32 mouse cellular contexts compared by ENCODE assay signal in the genomic region with DNA sequence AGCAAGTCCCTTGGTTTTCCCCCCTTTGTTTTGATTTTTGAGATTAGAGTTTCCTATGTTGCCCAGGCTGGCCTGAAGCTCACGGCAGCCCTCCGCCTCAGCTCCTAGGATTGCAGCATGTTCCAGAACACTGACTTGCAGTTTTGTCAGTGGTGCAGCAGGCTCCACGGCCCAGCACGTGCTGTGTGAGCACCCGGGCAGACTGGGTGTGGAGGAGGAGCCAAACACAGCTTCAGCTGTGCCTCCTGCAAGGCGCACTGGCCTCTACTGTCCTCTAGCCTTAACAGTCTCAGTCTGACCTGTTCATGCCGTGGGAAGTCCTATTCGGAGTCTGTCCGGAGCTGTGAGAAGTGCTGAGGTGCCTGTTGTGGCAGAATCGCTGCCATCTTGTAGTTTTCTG. TPM values are rescaled to one million over a fixed set of nuclear protein-coding genes. Genes with fewer than 3 reads are reported as not detected.
A peak's percentile ranks its signal among the peaks of the same experiment; 100 is the strongest.
DNase-seq lines count a peak whose midpoint lies in the region; ATAC-seq and TF ChIP-seq lines count a peak whose summit lies in the region.
"Had no signal": no experiment of that assay in that cellular context is flagged by ENCODE, and none has a peak within 500 bp of the region (broad histone marks: within the 10 kb centered on the region; RNA-seq: fewer than 3 reads in every experiment).

No protein-coding gene starts in this region.

- no peak for DNase-seq in embryonic facial prominence, embryonic 10.5 days (ENCODE audit: low spot score)
- peak; percentile 21 for DNase-seq in kidney, adult 18-20 months
- DNase-seq in layer of hippocampus, adult 9-11 months = no peak
- no peak for DNase-seq in lung, adult 2 months
- DNase-seq: adrenal gland, postnatal 10 days; cerebellum, postnatal 14 days; heart, adult 2 months; left cerebral cortex, postnatal 4 days; liver; lung, embryonic 14.5 days; lung, postnatal 14 days; midbrain, embryonic 14.5 days; retina, postnatal 1 day; right cerebral cortex, postnatal 25 days; thymus, adult 2 months; thymus, postnatal 36 days had no signal

- 0 out of 2 replicates have a peak overlapping the region, but pooled peaks have one; percentile 11 for H3K27ac ChIP-seq in embryonic facial prominence, embryonic 15.5 days (replicated peaks)
- no peak overlapping the region for H3K27ac ChIP-seq in embryonic facial prominence, embryonic 10.5 days (replicated peaks)
- H3K27ac ChIP-seq in kidney, embryonic 16.5 days (ENCODE audit: low read length) = peak overlapping the region; percentile 3; the same call in 1 of the 2 replicates
- no peak overlapping the region for H3K27ac ChIP-seq in hindbrain, embryonic 12.5 days
- H3K27ac ChIP-seq: embryonic facial prominence, embryonic 12.5 days; heart, adult 2 months; liver, embryonic 14.5 days had no signal

- TF ChIP-seq POLR2A in lung, adult 2 months (IDR thresholded peaks at IDR 0.05; ENCODE audit: borderline replicate concordance, extremely low read depth, low read depth, low read length) = no peak

- no peaks in the 10 kb centered on the region for H3K27me3 ChIP-seq in embryonic facial prominence, embryonic 15.5 days
- H3K27me3 ChIP-seq in embryonic facial prominence, embryonic 10.5 days (replicated peaks; ENCODE audit: low read depth, poor library complexity, severe bottlenecking) = no peaks in the 10 kb centered on the region
- H3K27me3 ChIP-seq in kidney, embryonic 16.5 days (ENCODE audit: insufficient read depth, low read length) = no peaks in the 10 kb centered on the region
- no peaks in the 10 kb centered on the region for H3K27me3 ChIP-seq in hindbrain, embryonic 12.5 days
- H3K27me3 ChIP-seq: embryonic facial prominence, embryonic 12.5 days; heart, embryonic 12.5 days; Patski; stomach, embryonic 15.5 days had no signal

- ATAC-seq in embryonic facial prominence, embryonic 15.5 days (ENCODE audit: insufficient number of reproducible peaks, low FRiP score, low TSS enrichment, low read depth) = no peak
- peak; percentile 61 for ATAC-seq in kidney, embryonic 16.5 days (ENCODE audit: low FRiP score, low TSS enrichment)
- no peak for ATAC-seq in hindbrain, embryonic 12.5 days (ENCODE audit: low FRiP score)
- ATAC-seq: forebrain, embryonic 16.5 days; hindbrain, embryonic 16.5 days; Patski had no signal

- no peak overlapping the region for H3K9ac ChIP-seq in embryonic facial prominence, embryonic 15.5 days
- H3K9ac ChIP-seq in kidney, embryonic 16.5 days (replicated peaks; ENCODE audit: low read length) = no peak overlapping the region
- H3K9ac ChIP-seq in hindbrain, embryonic 12.5 days = no peak overlapping the region
- H3K9ac ChIP-seq: embryonic facial prominence, embryonic 12.5 days; heart, embryonic 12.5 days; liver, embryonic 14.5 days; lung, embryonic 14.5 days; stomach, embryonic 15.5 days had no signal

- no peak for TF ChIP-seq CTCF in lung, adult 2 months (IDR thresholded peaks at IDR 0.05; ENCODE audit: insufficient read depth, low read length)

- no peak overlapping the region for H3K4me2 ChIP-seq in embryonic facial prominence, embryonic 15.5 days (replicated peaks)
- no peak overlapping the region for H3K4me2 ChIP-seq in kidney, embryonic 16.5 days (replicated peaks; ENCODE audit: low read depth, low read length)
- H3K4me2 ChIP-seq in hindbrain, embryonic 12.5 days (replicated peaks) = no peak overlapping the region
- H3K4me2 ChIP-seq: embryonic facial prominence, embryonic 12.5 days; heart, embryonic 12.5 days; lung, embryonic 14.5 days; stomach, embryonic 15.5 days had no signal

- H3K9me3 ChIP-seq in embryonic facial prominence, embryonic 15.5 days (replicated peaks) = no peaks in the 10 kb centered on the region
- H3K9me3 ChIP-seq in embryonic facial prominence, embryonic 10.5 days = no peaks in the 10 kb centered on the region
- no peaks in the 10 kb centered on the region for H3K9me3 ChIP-seq in kidney, embryonic 16.5 days (ENCODE audit: low read length)
- no peaks in the 10 kb centered on the region for H3K9me3 ChIP-seq in hindbrain, embryonic 12.5 days (replicated peaks)
- H3K9me3 ChIP-seq: embryonic facial prominence, embryonic 12.5 days; heart, embryonic 12.5 days; stomach, embryonic 15.5 days had no signal

- 80% methylated on average over 10 of the region's 10 CpGs for WGBS in embryonic facial prominence, embryonic 15.5 days
- 88% methylated on average over 10 of the region's 10 CpGs for WGBS in embryonic facial prominence, embryonic 10.5 days
- 59% methylated on average over 10 of the region's 10 CpGs for WGBS in kidney, embryonic 16.5 days
- 91% methylated on average over 10 of the region's 10 CpGs for WGBS in hindbrain, embryonic 12.5 days
- 82% methylated on average over 10 of the region's 10 CpGs for WGBS in lung, adult 2 months

- no peak overlapping the region for H3K4me3 ChIP-seq in embryonic facial prominence, embryonic 15.5 days (replicated peaks)
- no peak overlapping the region for H3K4me3 ChIP-seq in embryonic facial prominence, embryonic 10.5 days
- H3K4me3 ChIP-seq in kidney, embryonic 16.5 days (ENCODE audit: low read length) = no peak overlapping the region
- H3K4me3 ChIP-seq in hindbrain, embryonic 12.5 days = no peak overlapping the region
- H3K4me3 ChIP-seq in lung, adult 2 months (replicated peaks; ENCODE audit: extremely low read depth, low read depth, low read length) = no peak overlapping the region
- H3K4me3 ChIP-seq: embryonic facial prominence, embryonic 12.5 days; heart, adult 2 months; heart, embryonic 12.5 days; layer of hippocampus, adult 2 months; stomach, embryonic 15.5 days had no signal

- peaks cover 13% of the 10 kb centered on the region for H3K4me1 ChIP-seq in embryonic facial prominence, embryonic 15.5 days
- H3K4me1 ChIP-seq in embryonic facial prominence, embryonic 10.5 days = peaks cover 15% of the 10 kb centered on the region
- peaks cover 22% of the 10 kb centered on the region for H3K4me1 ChIP-seq in kidney, embryonic 16.5 days (ENCODE audit: insufficient read depth, low read length)
- peaks cover 7% of the 10 kb centered on the region for H3K4me1 ChIP-seq in hindbrain, embryonic 12.5 days
- no peaks in the 10 kb centered on the region for H3K4me1 ChIP-seq in lung, adult 2 months (ENCODE audit: control insufficient read depth, insufficient read depth, low read length)
- H3K4me1 ChIP-seq: embryonic facial prominence, embryonic 12.5 days; stomach, embryonic 15.5 days had no signal

- H3K36me3 ChIP-seq in embryonic facial prominence, embryonic 15.5 days = peaks cover 25% of the 10 kb centered on the region
- H3K36me3 ChIP-seq in embryonic facial prominence, embryonic 10.5 days (replicated peaks) = peaks cover 77% of the 10 kb centered on the region
- peaks cover 6% of the 10 kb centered on the region; the same call in 1 of the 2 replicates for H3K36me3 ChIP-seq in kidney, embryonic 16.5 days (ENCODE audit: insufficient read depth, low read length)
- H3K36me3 ChIP-seq in hindbrain, embryonic 12.5 days = peaks cover 44% of the 10 kb centered on the region

RNA-seq across cellular contexts. Expression of a gene that starts 31.0 kb away (rescaled TPM):
- polyA plus RNA-seq in embryonic facial prominence, embryonic 15.5 days (2015; fragmentation: Nextera tagmentation; extraction: Ambion mirVana) = 0.59 and 1.0 TPM in 2 replicates
- polyA plus RNA-seq in embryonic facial prominence, embryonic 10.5 days (2016; fragmentation: Nextera tagmentation; extraction: Ambion mirVana) = 0.16 and 0.25 TPM in 2 replicates
- polyA plus RNA-seq in kidney, embryonic 16.5 days (2015; fragmentation: Nextera tagmentation; extraction: Ambion mirVana) = 70.7 and 87.7 TPM in 2 replicates
- polyA plus RNA-seq in hindbrain, embryonic 12.5 days (2016; fragmentation: Nextera tagmentation; extraction: Ambion mirVana) = 0.69 and 1.0 TPM in 2 replicates
- 0.43 and 0.66 TPM in 2 replicates for polyA plus RNA-seq in lung, adult 2 months (2012; rRNA removed)
- polyA plus RNA-seq: forebrain, embryonic 11.5 days; heart, adult 2 months had no signal

RNA-seq across cellular contexts. Expression of a gene that starts 55.6 kb away (rescaled TPM):
- not detected in 2 replicates for polyA plus RNA-seq in embryonic facial prominence, embryonic 15.5 days (2015; fragmentation: Nextera tagmentation; extraction: Ambion mirVana)
- polyA plus RNA-seq in embryonic facial prominence, embryonic 10.5 days (2016; fragmentation: Nextera tagmentation; extraction: Ambion mirVana) = not detected in 2 replicates
- not detected in 2 replicates for polyA plus RNA-seq in kidney, embryonic 16.5 days (2015; fragmentation: Nextera tagmentation; extraction: Ambion mirVana)
- polyA plus RNA-seq in hindbrain, embryonic 12.5 days (2016; fragmentation: Nextera tagmentation; extraction: Ambion mirVana) = not detected in 2 replicates
- not detected in 2 replicates for polyA plus RNA-seq in lung, adult 2 months (2012; rRNA removed)
- polyA plus RNA-seq: embryonic facial prominence, embryonic 12.5 days; forebrain, embryonic 11.5 days; forebrain, embryonic 16.5 days; heart, adult 2 months; heart, embryonic 12.5 days; heart, postnatal 0 days; intestine, embryonic 14.5 days; kidney, postnatal 0 days; liver, embryonic 14.5 days; lung, embryonic 14.5 days; midbrain, embryonic 14.5 days; neural tube, embryonic 14.5 days; Patski; stomach, embryonic 15.5 days; thymus, adult 2 months had no signal

Comparison
In these comparisons a context has a peak if more than half of its experiments do, and no peak if none do; other contexts are left out.
1. H3K27ac ChIP-seq: peak in embryonic facial prominence, embryonic 15.5 days (single experiment) and kidney, embryonic 16.5 days (single experiment); none in embryonic facial prominence, embryonic 10.5 days (single experiment) and hindbrain, embryonic 12.5 days (single experiment).
2. RNA of a gene that starts 31.0 kb away (polyA plus RNA-seq): 70.7 to 87.7 TPM in kidney, embryonic 16.5 days; 0.69 to 1.0 TPM in hindbrain, embryonic 12.5 days, 0.59 to 1.0 TPM in embryonic facial prominence, embryonic 15.5 days, 0.43 to 0.66 TPM in lung, adult 2 months and 0.16 to 0.25 TPM in embryonic facial prominence, embryonic 10.5 days; every median in the first group is over 10 times any median in the second.